Mouse (Mus musculus): Measurements from ENCODE around the gene Frmpd4. TPM values are rescaled to one million over a fixed set of nuclear protein-coding genes. Genes with fewer than 3 reads are reported as not detected.

Gene Frmpd4
- polyA plus RNA-seq (2014; fragmentation: Nextera tagmentation; extraction: Ambion mirVana): 1.0 and 1.4 TPM in 2 replicates

GRCm38 (mm10) chrX:168577131-168577530 lies at the start of gene Frmpd4:
Gene Frmpd4 (minus strand): TSS chrX:168577231.
- Histone ChIP-seq H3K4me3 (replicated peaks; ENCODE audit: low read depth, low read length) (no peak within 1 kb of the TSS), H3K9me3 (ENCODE audit: control insufficient read depth, low read length) (no peaks in the 10 kb centered on the region), H3K27ac (replicated peaks; ENCODE audit: low read depth, low read length) (no peak within 1 kb of the TSS), H3K36me3 (ENCODE audit: control insufficient read depth, insufficient read depth, low read length) (no peaks in the 10 kb centered on the region), H3K27me3 (ENCODE audit: control insufficient read depth, insufficient read depth, low read length) (no peaks in the 10 kb centered on the region), H3K4me2 (ENCODE audit: low read length) (no peak within 1 kb of the TSS), H3K4me1 (ENCODE audit: control insufficient read depth, insufficient read depth, low read length) (no peaks in the 10 kb centered on the region), H3K9ac (replicated peaks; ENCODE audit: low read length) (no peak within 1 kb of the TSS)
- ATAC-seq (ENCODE audit: low FRiP score, low TSS enrichment): no peak
- DNase-seq: no peak
- WGBS: 87% methylated on average over 5 of the region's 5 CpGs

GRCm38 (mm10) chrX:168595193-168595592 lies 18.2 kb upstream of the Frmpd4 start:
- DNase-seq: no peak
- Histone ChIP-seq H3K4me1 (ENCODE audit: control insufficient read depth, insufficient read depth, low read length) (no peaks in the 10 kb centered on the region), H3K9me3 (ENCODE audit: control insufficient read depth, low read length) (no peaks in the 10 kb centered on the region), H3K27me3 (ENCODE audit: control insufficient read depth, insufficient read depth, low read length) (no peaks in the 10 kb centered on the region; the same call in 1 of the 2 replicates), H3K27ac (replicated peaks; ENCODE audit: low read depth, low read length) (no peak overlapping the region), H3K4me2 (ENCODE audit: low read length) (no peak overlapping the region), H3K36me3 (ENCODE audit: control insufficient read depth, insufficient read depth, low read length) (no peaks in the 10 kb centered on the region), H3K4me3 (replicated peaks; ENCODE audit: low read depth, low read length) (no peak overlapping the region), H3K9ac (replicated peaks; ENCODE audit: low read length) (no peak overlapping the region)
- ATAC-seq (ENCODE audit: low FRiP score, low TSS enrichment): no peak
- 71% methylated on average over 5 of the region's 5 CpGs for WGBS

GRCm38 (mm10) chrX:168584303-168584702 lies 7.3 kb upstream of the Frmpd4 start:
- no peak for ATAC-seq (ENCODE audit: low FRiP score, low TSS enrichment)
- H3K4me3 ChIP-seq (replicated peaks; ENCODE audit: low read depth, low read length): no peak overlapping the region
- H3K27ac ChIP-seq (replicated peaks; ENCODE audit: low read depth, low read length): no peak overlapping the region
- H3K9me3 ChIP-seq (ENCODE audit: control insufficient read depth, low read length): no peaks in the 10 kb centered on the region
- H3K4me1 ChIP-seq (ENCODE audit: control insufficient read depth, insufficient read depth, low read length): no peaks in the 10 kb centered on the region
- no peaks in the 10 kb centered on the region for H3K27me3 ChIP-seq (ENCODE audit: control insufficient read depth, insufficient read depth, low read length)
- 65% methylated on average over 1 of the region's 1 CpGs for WGBS
- DNase-seq: no peak
- H3K36me3 ChIP-seq (ENCODE audit: control insufficient read depth, insufficient read depth, low read length): no peaks in the 10 kb centered on the region
- no peak overlapping the region for H3K4me2 ChIP-seq (ENCODE audit: low read length)
- no peak overlapping the region for H3K9ac ChIP-seq (replicated peaks; ENCODE audit: low read length)

- DNase-seq (no peak), ATAC-seq (ENCODE audit: low FRiP score, low TSS enrichment) (no peak)
- H3K9ac ChIP-seq (replicated peaks; ENCODE audit: low read length): no peak overlapping the region
- no peaks in the 10 kb centered on the region for H3K36me3 ChIP-seq (ENCODE audit: control insufficient read depth, insufficient read depth, low read length)
- H3K4me3 ChIP-seq (replicated peaks; ENCODE audit: low read depth, low read length): no peak overlapping the region
- no peaks in the 10 kb centered on the region for H3K27me3 ChIP-seq (ENCODE audit: control insufficient read depth, insufficient read depth, low read length)
- H3K9me3 ChIP-seq (ENCODE audit: control insufficient read depth, low read length): no peaks in the 10 kb centered on the region
- H3K4me1 ChIP-seq (ENCODE audit: control insufficient read depth, insufficient read depth, low read length): no peaks in the 10 kb centered on the region
- H3K4me2 ChIP-seq (ENCODE audit: low read length): no peak overlapping the region
- no peak overlapping the region for H3K27ac ChIP-seq (replicated peaks; ENCODE audit: low read depth, low read length)
- 67% methylated on average over 4 of the region's 4 CpGs for WGBS
These were observed 5.2 kb downstream of the Frmpd4 start for GRCm38 (mm10) chrX:168571808-168572207.

GRCm38 (mm10) chrX:168569231-168569630 lies 7.8 kb downstream of the Frmpd4 start:
- H3K36me3 ChIP-seq (ENCODE audit: control insufficient read depth, insufficient read depth, low read length): no peaks in the 10 kb centered on the region
- no peaks in the 10 kb centered on the region for H3K4me1 ChIP-seq (ENCODE audit: control insufficient read depth, insufficient read depth, low read length)
- DNase-seq (no peak), ATAC-seq (ENCODE audit: low FRiP score, low TSS enrichment) (no peak)
- no peak overlapping the region for H3K4me2 ChIP-seq (ENCODE audit: low read length)
- H3K27me3 ChIP-seq (ENCODE audit: control insufficient read depth, insufficient read depth, low read length): peaks cover 5% of the 10 kb centered on the region; the same call in 1 of the 2 replicates
- no peaks in the 10 kb centered on the region for H3K9me3 ChIP-seq (ENCODE audit: control insufficient read depth, low read length)
- WGBS: 86% methylated on average over 5 of the region's 5 CpGs
- no peak overlapping the region for H3K9ac ChIP-seq (replicated peaks; ENCODE audit: low read length)
- H3K4me3 ChIP-seq (replicated peaks; ENCODE audit: low read depth, low read length): no peak overlapping the region
- H3K27ac ChIP-seq (replicated peaks; ENCODE audit: low read depth, low read length): no peak overlapping the region

GRCm38 (mm10) chrX:168505254-168505653 lies 71.8 kb downstream of the Frmpd4 start:
- H3K9ac ChIP-seq (replicated peaks; ENCODE audit: low read length): no peak overlapping the region
- H3K9me3 ChIP-seq (ENCODE audit: control insufficient read depth, low read length): no peaks in the 10 kb centered on the region
- H3K4me2 ChIP-seq (ENCODE audit: low read length): no peak overlapping the region
- DNase-seq (no peak), ATAC-seq (ENCODE audit: low FRiP score, low TSS enrichment) (no peak)
- H3K4me3 ChIP-seq (replicated peaks; ENCODE audit: low read depth, low read length): no peak overlapping the region
- H3K27ac ChIP-seq (replicated peaks; ENCODE audit: low read depth, low read length): no peak overlapping the region
- WGBS: 64% methylated on average over 1 of the region's 1 CpGs
- no peaks in the 10 kb centered on the region for H3K4me1 ChIP-seq (ENCODE audit: control insufficient read depth, insufficient read depth, low read length)
- H3K27me3 ChIP-seq (ENCODE audit: control insufficient read depth, insufficient read depth, low read length): no peaks in the 10 kb centered on the region
- no peaks in the 10 kb centered on the region for H3K36me3 ChIP-seq (ENCODE audit: control insufficient read depth, insufficient read depth, low read length)

GRCm38 (mm10) chrX:168455233-168455632 lies 121.8 kb downstream of the Frmpd4 start:
- WGBS: 93% methylated on average over 2 of the region's 2 CpGs
- ATAC-seq (ENCODE audit: low FRiP score, low TSS enrichment): no peak
- no peaks in the 10 kb centered on the region for H3K27me3 ChIP-seq (ENCODE audit: control insufficient read depth, insufficient read depth, low read length)

GRCm38 (mm10) chrX:168431206-168431605 lies 145.8 kb downstream of the Frmpd4 start:
- H3K9ac ChIP-seq (replicated peaks; ENCODE audit: low read length): no peak overlapping the region
- no peak for ATAC-seq (ENCODE audit: low FRiP score, low TSS enrichment)
- H3K27me3 ChIP-seq (ENCODE audit: control insufficient read depth, insufficient read depth, low read length): no peaks in the 10 kb centered on the region
- no peak overlapping the region for H3K4me3 ChIP-seq (replicated peaks; ENCODE audit: low read depth, low read length)
- H3K36me3 ChIP-seq (ENCODE audit: control insufficient read depth, insufficient read depth, low read length): no peaks in the 10 kb centered on the region
- H3K4me1 ChIP-seq (ENCODE audit: control insufficient read depth, insufficient read depth, low read length): no peaks in the 10 kb centered on the region
- 84% methylated on average over 1 of the region's 1 CpGs for WGBS
- no peaks in the 10 kb centered on the region for H3K9me3 ChIP-seq (ENCODE audit: control insufficient read depth, low read length)
- no peak overlapping the region for H3K27ac ChIP-seq (replicated peaks; ENCODE audit: low read depth, low read length)
- H3K4me2 ChIP-seq (ENCODE audit: low read length): no peak overlapping the region
- DNase-seq: no peak

More at GRCm38 (mm10) chrX:168455233-168455632, 121.8 kb downstream of the Frmpd4 start:
- H3K9me3 ChIP-seq (ENCODE audit: control insufficient read depth, low read length): no peaks in the 10 kb centered on the region
- no peak overlapping the region for H3K4me2 ChIP-seq (ENCODE audit: low read length)
- H3K9ac ChIP-seq (replicated peaks; ENCODE audit: low read length): no peak overlapping the region
- no peaks in the 10 kb centered on the region for H3K4me1 ChIP-seq (ENCODE audit: control insufficient read depth, insufficient read depth, low read length)
- no peaks in the 10 kb centered on the region for H3K36me3 ChIP-seq (ENCODE audit: control insufficient read depth, insufficient read depth, low read length)
- no peak for DNase-seq
- H3K4me3 ChIP-seq (replicated peaks; ENCODE audit: low read depth, low read length): no peak overlapping the region
- H3K27ac ChIP-seq (replicated peaks; ENCODE audit: low read depth, low read length): no peak overlapping the region

- no peak for DNase-seq
- H3K4me2 ChIP-seq (ENCODE audit: low read length): no peak overlapping the region
- no peaks in the 10 kb centered on the region for H3K36me3 ChIP-seq (ENCODE audit: control insufficient read depth, insufficient read depth, low read length)
- no peaks in the 10 kb centered on the region for H3K9me3 ChIP-seq (ENCODE audit: control insufficient read depth, low read length)
- no peak overlapping the region for H3K27ac ChIP-seq (replicated peaks; ENCODE audit: low read depth, low read length)
- no peaks in the 10 kb centered on the region for H3K27me3 ChIP-seq (ENCODE audit: control insufficient read depth, insufficient read depth, low read length)
- H3K4me3 ChIP-seq (replicated peaks; ENCODE audit: low read depth, low read length): no peak overlapping the region
- no peak overlapping the region for H3K9ac ChIP-seq (replicated peaks; ENCODE audit: low read length)
- H3K4me1 ChIP-seq (ENCODE audit: control insufficient read depth, insufficient read depth, low read length): no peaks in the 10 kb centered on the region
- WGBS: 95% methylated on average over 4 of the region's 4 CpGs
- no peak for ATAC-seq (ENCODE audit: low FRiP score, low TSS enrichment)
These were observed 147.2 kb downstream of the Frmpd4 start for GRCm38 (mm10) chrX:168429814-168430213.
